Mouse (Mus musculus): ENCODE data around the gene Fam13a. TPM values are rescaled to one million over a fixed set of nuclear protein-coding genes. Genes with fewer than 3 reads are reported as not detected.

Fam13a gene
- polyA plus RNA-seq, 1 experiment from 2014 or later = 8.0 TPM

DNA sequence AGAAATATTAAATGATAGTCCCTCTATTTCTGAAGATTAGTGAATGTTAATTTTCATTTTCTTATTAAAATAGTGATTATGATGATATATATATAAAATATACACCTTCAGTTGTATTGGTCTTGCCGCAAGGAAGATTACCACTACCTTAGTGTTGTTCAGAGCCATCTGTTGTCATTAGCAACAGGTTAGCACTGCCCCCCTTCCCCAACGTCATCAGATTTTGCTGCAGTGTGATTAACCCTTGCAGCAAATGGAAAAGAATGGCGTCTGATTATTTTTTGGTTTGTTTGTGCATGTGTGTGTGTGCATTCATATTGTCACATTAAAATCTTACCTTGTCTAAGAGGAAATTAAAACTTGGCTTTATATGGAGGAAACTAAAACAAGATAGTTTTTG lies 119.8 kb downstream of the Fam13a start:
- H3K9me3 ChIP-seq (ENCODE audit: control insufficient read depth, low read length) = no peaks in the 10 kb centered on the region
- H3K4me2 ChIP-seq (replicated peaks; ENCODE audit: low read depth) = no peak overlapping the region
- no peak overlapping the region for H3K4me3 ChIP-seq (ENCODE audit: low read depth, low read length)
- TF ChIP-seq EP300 (optimal IDR thresholded peaks at IDR 0.05) = no peak
- TF ChIP-seq CTCF (IDR thresholded peaks at IDR 0.05; ENCODE audit: low read depth) = no peak
- ATAC-seq (ENCODE audit: low FRiP score, low TSS enrichment) (no peak), DNase-seq (ENCODE audit: low spot score) (no peak)
- WGBS = 68% methylated on average over 3 of the region's 3 CpGs
- H3K4me1 ChIP-seq (replicated peaks; ENCODE audit: control insufficient read depth, insufficient read depth) = no peaks in the 10 kb centered on the region
- H3K27me3 ChIP-seq (ENCODE audit: control insufficient read depth, insufficient read depth, low read length) = no peaks in the 10 kb centered on the region
- no peaks in the 10 kb centered on the region for H3K36me3 ChIP-seq (ENCODE audit: control insufficient read depth, insufficient read depth, low read length)
- no peak overlapping the region for H3K9ac ChIP-seq (ENCODE audit: low read length)
- H3K27ac ChIP-seq (replicated peaks) = no peak overlapping the region

- Histone ChIP-seq H3K9me3 (ENCODE audit: control insufficient read depth, low read length) (no peaks in the 10 kb centered on the region), H3K4me2 (replicated peaks; ENCODE audit: low read depth) (no peak overlapping the region), H3K36me3 (ENCODE audit: control insufficient read depth, insufficient read depth, low read length) (no peaks in the 10 kb centered on the region), H3K4me1 (replicated peaks; ENCODE audit: control insufficient read depth, insufficient read depth) (no peaks in the 10 kb centered on the region), H3K27ac (replicated peaks) (no peak overlapping the region), H3K9ac (ENCODE audit: low read length) (no peak overlapping the region), H3K4me3 (ENCODE audit: low read depth, low read length) (no peak overlapping the region), H3K27me3 (ENCODE audit: control insufficient read depth, insufficient read depth, low read length) (no peaks in the 10 kb centered on the region)
- no peak for TF ChIP-seq CTCF (IDR thresholded peaks at IDR 0.05; ENCODE audit: low read depth)
- no peak for TF ChIP-seq EP300 (optimal IDR thresholded peaks at IDR 0.05)
- DNase-seq (ENCODE audit: low spot score) (no peak), ATAC-seq (ENCODE audit: low FRiP score, low TSS enrichment) (no peak)
- 45% methylated on average over 8 of the region's 8 CpGs for WGBS
Measured at GRCm38 (mm10) chr6:58903171-58903570, 121.2 kb downstream of the Fam13a start.

GRCm38 (mm10) chr6:58900536-58900935 lies 123.8 kb downstream of the Fam13a start:
- Histone ChIP-seq H3K4me2 (replicated peaks; ENCODE audit: low read depth) (no peak overlapping the region), H3K36me3 (ENCODE audit: control insufficient read depth, insufficient read depth, low read length) (no peaks in the 10 kb centered on the region), H3K9ac (ENCODE audit: low read length) (no peak overlapping the region), H3K4me3 (ENCODE audit: low read depth, low read length) (no peak overlapping the region), H3K4me1 (replicated peaks; ENCODE audit: control insufficient read depth, insufficient read depth) (no peaks in the 10 kb centered on the region), H3K27ac (replicated peaks) (no peak overlapping the region), H3K27me3 (ENCODE audit: control insufficient read depth, insufficient read depth, low read length) (no peaks in the 10 kb centered on the region), H3K9me3 (ENCODE audit: control insufficient read depth, low read length) (no peaks in the 10 kb centered on the region)
- ATAC-seq (ENCODE audit: low FRiP score, low TSS enrichment) (peak; percentile 76; the same call in 1 of the 2 replicates), DNase-seq (ENCODE audit: low spot score) (peak; percentile 38)
- 72% methylated on average over 7 of the region's 7 CpGs for WGBS
- TF ChIP-seq CTCF (IDR thresholded peaks at IDR 0.05; ENCODE audit: low read depth) = no peak
- TF ChIP-seq EP300 (optimal IDR thresholded peaks at IDR 0.05) = no peak

- Histone ChIP-seq H3K4me1 (replicated peaks; ENCODE audit: control insufficient read depth, insufficient read depth) (no peaks in the 10 kb centered on the region), H3K4me2 (replicated peaks; ENCODE audit: low read depth) (no peak overlapping the region), H3K4me3 (ENCODE audit: low read depth, low read length) (no peak overlapping the region), H3K27me3 (ENCODE audit: control insufficient read depth, insufficient read depth, low read length) (no peaks in the 10 kb centered on the region), H3K27ac (replicated peaks) (no peak overlapping the region), H3K36me3 (ENCODE audit: control insufficient read depth, insufficient read depth, low read length) (no peaks in the 10 kb centered on the region), H3K9me3 (ENCODE audit: control insufficient read depth, low read length) (no peaks in the 10 kb centered on the region), H3K9ac (ENCODE audit: low read length) (no peak overlapping the region)
- DNase-seq (ENCODE audit: low spot score) (no peak), ATAC-seq (ENCODE audit: low FRiP score, low TSS enrichment) (no peak)
- 87% methylated on average over 3 of the region's 3 CpGs for WGBS
- TF ChIP-seq CTCF (IDR thresholded peaks at IDR 0.05; ENCODE audit: low read depth) = no peak
- TF ChIP-seq EP300 (optimal IDR thresholded peaks at IDR 0.05) = no peak
Measured at GRCm38 (mm10) chr6:58899076-58899475, 125.3 kb downstream of the Fam13a start.

DNA sequence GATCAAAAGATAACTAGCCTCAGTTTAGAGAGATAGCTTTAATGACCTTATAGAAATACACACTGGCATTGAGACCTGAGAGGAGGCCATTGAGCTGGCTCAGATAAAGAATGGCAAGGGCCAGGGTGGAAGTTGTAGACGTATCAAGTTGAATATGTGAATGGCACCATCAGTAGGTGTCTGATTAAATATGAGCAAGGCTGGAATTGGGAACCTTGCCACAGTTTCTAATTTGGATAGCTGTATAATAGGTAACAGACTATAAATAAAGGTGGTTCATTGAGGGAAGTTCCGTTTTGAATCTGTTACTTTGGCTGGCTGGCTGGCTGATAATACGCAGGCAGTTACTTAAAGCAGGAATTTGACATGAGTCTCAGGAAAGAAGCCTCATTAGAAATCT lies 127.7 kb downstream of the Fam13a start:
- no peak for ATAC-seq (ENCODE audit: low FRiP score, low TSS enrichment)
- WGBS = 84% methylated on average over 3 of the region's 3 CpGs
- H3K9ac ChIP-seq (ENCODE audit: low read length) = no peak overlapping the region
- no peak for DNase-seq (ENCODE audit: low spot score)
- H3K36me3 ChIP-seq (ENCODE audit: control insufficient read depth, insufficient read depth, low read length) = no peaks in the 10 kb centered on the region
- H3K4me1 ChIP-seq (replicated peaks; ENCODE audit: control insufficient read depth, insufficient read depth) = no peaks in the 10 kb centered on the region
- TF ChIP-seq EP300 (optimal IDR thresholded peaks at IDR 0.05) (no peak), CTCF (IDR thresholded peaks at IDR 0.05; ENCODE audit: low read depth) (no peak)
- no peaks in the 10 kb centered on the region for H3K27me3 ChIP-seq (ENCODE audit: control insufficient read depth, insufficient read depth, low read length)
- H3K27ac ChIP-seq (replicated peaks) = no peak overlapping the region
- no peak overlapping the region for H3K4me2 ChIP-seq (replicated peaks; ENCODE audit: low read depth)
- no peak overlapping the region for H3K4me3 ChIP-seq (ENCODE audit: low read depth, low read length)
- H3K9me3 ChIP-seq (ENCODE audit: control insufficient read depth, low read length) = no peaks in the 10 kb centered on the region

- Histone ChIP-seq H3K9ac (ENCODE audit: low read length) (no peak overlapping the region), H3K36me3 (ENCODE audit: control insufficient read depth, insufficient read depth, low read length) (no peaks in the 10 kb centered on the region), H3K9me3 (ENCODE audit: control insufficient read depth, low read length) (no peaks in the 10 kb centered on the region), H3K4me1 (replicated peaks; ENCODE audit: control insufficient read depth, insufficient read depth) (no peaks in the 10 kb centered on the region), H3K27ac (replicated peaks) (no peak overlapping the region), H3K4me2 (replicated peaks; ENCODE audit: low read depth) (no peak overlapping the region), H3K27me3 (ENCODE audit: control insufficient read depth, insufficient read depth, low read length) (no peaks in the 10 kb centered on the region), H3K4me3 (ENCODE audit: low read depth, low read length) (no peak overlapping the region)
- DNase-seq (ENCODE audit: low spot score) (no peak), ATAC-seq (ENCODE audit: low FRiP score, low TSS enrichment) (no peak)
- 76% methylated on average over 4 of the region's 4 CpGs for WGBS
- TF ChIP-seq CTCF (IDR thresholded peaks at IDR 0.05; ENCODE audit: low read depth) = no peak
- no peak for TF ChIP-seq EP300 (optimal IDR thresholded peaks at IDR 0.05)
Measured at GRCm38 (mm10) chr6:58894994-58895393, 129.4 kb downstream of the Fam13a start.

Measured in stomach, postnatal 0 days (tissue).